Mouse (Mus musculus) forebrain, embryonic 12.5 days (tissue): ENCODE data around the gene Tmem169. TPM values are rescaled to one million over a fixed set of nuclear protein-coding genes. Genes with fewer than 3 reads are reported as not detected.

Experiments
- polyA plus RNA-seq: library from polyadenylated mRNA; unstranded; fragments of >200 nt; fragmentation: Nextera tagmentation; extraction: Ambion mirVana; gene quantifications from 2 replicates; pipeline ENCODE4 v1.2.1, GENCODE M21; 2016

Tmem169 gene
- polyA plus RNA-seq, 1 experiment from 2014 or later = 20.4 TPM

Other genes with a start within 250 kb of the Tmem169 start
- gene Mreg, start 72.1 kb upstream of the Tmem169 start, polyA plus RNA-seq = 2.0 and 3.0 TPM in 2 replicates
- gene Pecr, start 55 bp upstream of the Tmem169 start, polyA plus RNA-seq = 15.0 and 15.2 TPM in 2 replicates
- 45.0 and 45.2 TPM in 2 replicates for gene Xrcc5, start 23.1 kb downstream of the Tmem169 start, polyA plus RNA-seq